Mouse (Mus musculus): ENCODE measurements at regions not wholly inside any gene's neighbourhood (a gene's known extent, or its start where the extent isn't known, plus 50 kb on each side); places are given as distances from the start of the nearest gene placed in this dataset.
A peak's percentile ranks its signal among the peaks of the same experiment; 100 is the strongest.

DNA sequence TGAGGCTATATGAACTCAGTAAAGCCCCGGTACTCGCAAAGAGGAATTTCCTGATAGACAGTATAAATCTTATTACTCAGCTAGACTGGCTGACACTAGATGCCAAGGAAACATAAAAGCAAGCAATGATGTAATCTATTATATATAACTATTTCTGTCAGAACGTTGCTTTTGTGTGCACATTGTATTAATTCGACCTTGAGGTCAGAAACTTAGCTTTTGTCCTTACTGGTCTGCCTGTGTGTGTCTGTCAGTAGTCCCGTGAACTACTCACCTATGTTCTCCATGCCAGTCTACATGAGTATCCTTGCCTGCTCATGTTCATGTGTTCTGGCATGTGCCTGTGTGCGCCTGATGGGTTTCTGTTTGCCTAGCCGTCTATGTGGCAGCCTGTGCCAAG lies 70.5 kb downstream of the Tmx1 start:
- 79% methylated on average over 7 of the region's 7 CpGs for WGBS
- H3K36me3 ChIP-seq, result no peaks in the 10 kb centered on the region
- no peak overlapping the region for H3K4me2 ChIP-seq (replicated peaks)
- ATAC-seq (ENCODE audit: low FRiP score, low read depth), result no peak
- H3K4me1 ChIP-seq, result no peaks in the 10 kb centered on the region
- no peaks in the 10 kb centered on the region for H3K27me3 ChIP-seq
- no peaks in the 10 kb centered on the region for H3K9me3 ChIP-seq
- no peak overlapping the region for H3K4me3 ChIP-seq
- no peak overlapping the region for H3K9ac ChIP-seq
- H3K27ac ChIP-seq, result no peak overlapping the region

DNA sequence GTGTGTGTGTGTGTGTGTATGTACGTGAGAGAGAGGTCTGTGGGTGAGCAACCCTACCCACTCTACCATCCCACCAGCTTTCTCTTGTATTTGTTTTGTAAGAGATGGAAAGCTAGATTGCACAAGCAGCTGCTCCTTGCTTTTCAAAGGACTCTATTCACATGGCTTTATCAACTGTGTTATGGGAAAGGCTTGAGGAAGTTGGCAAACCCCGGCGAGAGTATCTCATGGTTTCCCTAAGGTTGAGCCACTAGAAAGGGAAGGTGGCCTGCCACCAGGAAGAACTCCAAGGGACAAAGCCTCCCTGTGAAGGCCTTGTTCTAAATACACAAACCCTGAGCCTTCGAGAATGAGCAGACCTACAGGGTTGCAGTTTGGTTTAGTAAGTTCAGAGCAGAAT lies 71.8 kb downstream of the Tmx1 start:
- H3K27ac ChIP-seq, result no peak overlapping the region
- no peak overlapping the region for H3K4me2 ChIP-seq (replicated peaks)
- no peak overlapping the region for H3K9ac ChIP-seq
- no peak for ATAC-seq (ENCODE audit: low FRiP score, low read depth)
- H3K9me3 ChIP-seq, result no peaks in the 10 kb centered on the region
- WGBS, result 82% methylated on average over 4 of the region's 4 CpGs
- no peaks in the 10 kb centered on the region for H3K4me1 ChIP-seq
- no peaks in the 10 kb centered on the region for H3K36me3 ChIP-seq
- H3K27me3 ChIP-seq, result no peaks in the 10 kb centered on the region
- H3K4me3 ChIP-seq, result no peak overlapping the region

DNA sequence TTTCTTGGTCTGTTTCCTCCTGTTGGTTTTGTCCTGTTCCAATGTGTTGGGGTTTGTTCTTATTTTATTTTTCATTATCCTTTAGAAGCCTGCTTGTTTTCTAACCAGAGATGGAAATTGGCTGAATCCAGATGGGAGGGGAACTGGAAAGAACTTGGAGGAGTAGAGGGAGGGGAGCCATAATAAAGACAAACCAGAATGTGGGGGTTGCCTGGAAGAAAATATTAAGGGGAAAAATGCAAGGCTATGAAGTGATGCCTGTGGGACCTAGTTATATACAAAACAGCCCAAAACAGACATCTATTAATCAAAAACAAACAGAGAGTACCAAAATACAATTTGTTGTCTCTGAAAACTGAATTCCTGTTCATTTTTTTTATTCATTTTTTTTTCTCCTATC lies 78.8 kb downstream of the Tmx1 start:
- Histone ChIP-seq H3K36me3 (no peaks in the 10 kb centered on the region), H3K4me3 (no peak overlapping the region)
- no peak for ATAC-seq (ENCODE audit: low FRiP score, low read depth)

DNA sequence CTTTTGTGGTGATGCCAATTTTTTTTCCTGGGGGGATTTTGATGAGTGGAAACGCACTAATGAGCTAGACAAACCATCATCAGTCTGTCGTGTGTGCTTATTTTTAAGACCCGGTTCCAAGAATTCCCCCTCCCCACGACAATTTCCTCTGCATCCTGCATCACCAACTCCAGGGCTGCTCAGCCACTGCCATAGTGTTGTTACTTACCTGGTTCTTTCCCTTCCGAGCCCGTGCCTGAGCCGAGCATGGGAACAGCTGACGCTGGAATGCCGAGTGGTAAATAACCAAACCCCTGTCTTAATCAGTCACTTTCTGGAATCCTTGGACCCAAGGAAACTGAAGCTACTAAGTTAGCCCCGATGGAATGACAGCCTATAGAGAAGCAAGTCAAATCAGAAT lies 79.3 kb downstream of the Tmx1 start:
- 56% methylated on average over 10 of the region's 10 CpGs for WGBS
- no peak for ATAC-seq (ENCODE audit: low FRiP score, low read depth)

More for the DNA sequence above, 78.8 kb downstream of the Tmx1 start:
- Histone ChIP-seq H3K4me1 (peaks cover 18% of the 10 kb centered on the region), H3K9me3 (no peaks in the 10 kb centered on the region), H3K9ac (no peak overlapping the region), H3K27me3 (no peaks in the 10 kb centered on the region), H3K27ac (no peak overlapping the region), H3K4me2 (replicated peaks) (no peak overlapping the region)

DNA sequence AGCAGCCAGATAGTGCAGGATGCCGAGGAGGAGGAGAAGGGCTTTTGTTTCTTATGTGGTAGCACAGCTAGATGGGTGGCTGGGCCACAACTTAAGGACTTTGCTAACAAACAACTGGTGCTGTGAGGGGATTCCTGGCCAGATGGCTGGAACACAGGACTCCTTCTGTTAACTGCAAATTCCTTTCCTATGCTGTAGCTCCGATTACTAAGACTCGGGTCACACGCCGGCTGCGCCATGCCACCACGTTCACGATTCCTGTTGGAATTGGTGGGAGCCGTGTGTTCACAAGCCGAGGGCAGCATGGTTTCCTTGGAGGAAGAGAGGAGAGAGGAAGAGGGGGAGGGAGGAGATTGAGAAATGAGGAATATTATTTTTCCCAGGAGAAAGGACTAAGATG lies 79.9 kb downstream of the Tmx1 start:
- peak overlapping the region; percentile 23 for H3K4me2 ChIP-seq (replicated peaks)
- H3K27ac ChIP-seq, result peak overlapping the region; percentile 81
- 36% methylated on average over 10 of the region's 10 CpGs for WGBS
- no peaks in the 10 kb centered on the region for H3K27me3 ChIP-seq
- no peaks in the 10 kb centered on the region for H3K9me3 ChIP-seq
- H3K4me3 ChIP-seq, result no peak overlapping the region
- H3K36me3 ChIP-seq, result no peaks in the 10 kb centered on the region
- peak overlapping the region; percentile 39; the same call in 1 of the 2 replicates for H3K9ac ChIP-seq
- peak; percentile 87 for ATAC-seq (ENCODE audit: low FRiP score, low read depth)
- H3K4me1 ChIP-seq, result peaks cover 18% of the 10 kb centered on the region

More for the DNA sequence above, 79.3 kb downstream of the Tmx1 start:
- no peak overlapping the region for H3K9ac ChIP-seq
- no peaks in the 10 kb centered on the region for H3K27me3 ChIP-seq
- no peak overlapping the region for H3K4me3 ChIP-seq
- no peaks in the 10 kb centered on the region for H3K36me3 ChIP-seq
- peak overlapping the region; percentile 81 for H3K27ac ChIP-seq
- no peak overlapping the region; the same call in 1 of the 2 replicates for H3K4me2 ChIP-seq (replicated peaks)
- no peaks in the 10 kb centered on the region for H3K9me3 ChIP-seq
- H3K4me1 ChIP-seq, result peaks cover 18% of the 10 kb centered on the region

DNA sequence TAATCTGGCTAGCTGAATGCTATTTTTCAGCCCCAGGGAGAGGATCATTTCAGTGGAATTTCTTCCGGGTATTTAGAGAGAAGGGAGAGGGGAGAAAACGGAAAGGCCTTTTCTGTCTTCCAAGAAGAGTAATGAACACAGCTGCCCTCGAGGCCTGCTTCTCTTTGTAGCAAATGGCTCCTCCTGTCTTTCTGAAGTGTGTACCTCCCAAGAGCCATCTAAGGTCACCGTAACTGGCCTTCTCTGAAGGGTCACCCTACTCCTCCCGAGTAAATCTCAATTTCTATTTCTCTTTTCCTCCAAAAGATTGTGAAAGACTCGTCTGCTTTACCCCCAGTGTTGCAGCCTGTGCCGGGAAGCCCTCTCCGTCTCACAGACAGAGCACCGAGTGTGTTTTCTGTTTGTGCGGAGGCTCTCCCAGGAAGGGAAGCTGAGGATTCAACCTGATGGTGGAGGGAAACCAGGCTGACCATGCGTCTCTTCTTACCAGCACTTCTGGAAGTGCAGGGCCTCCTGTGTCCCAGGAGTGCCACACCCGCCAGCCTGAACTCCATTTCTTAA lies 80.6 kb downstream of the Tmx1 start:
- H3K9ac ChIP-seq, result no peak overlapping the region
- peak overlapping the region; percentile 23; the same call in 1 of the 2 replicates for H3K4me2 ChIP-seq (replicated peaks)
- 65% methylated on average over 12 of the region's 12 CpGs for WGBS
- peak overlapping the region; percentile 81 for H3K27ac ChIP-seq
- no peak for ATAC-seq (ENCODE audit: low FRiP score, low read depth)
- H3K4me1 ChIP-seq, result peaks cover 18% of the 10 kb centered on the region
- H3K27me3 ChIP-seq, result no peaks in the 10 kb centered on the region
- no peak overlapping the region for H3K4me3 ChIP-seq
- H3K36me3 ChIP-seq, result no peaks in the 10 kb centered on the region
- H3K9me3 ChIP-seq, result no peaks in the 10 kb centered on the region

DNA sequence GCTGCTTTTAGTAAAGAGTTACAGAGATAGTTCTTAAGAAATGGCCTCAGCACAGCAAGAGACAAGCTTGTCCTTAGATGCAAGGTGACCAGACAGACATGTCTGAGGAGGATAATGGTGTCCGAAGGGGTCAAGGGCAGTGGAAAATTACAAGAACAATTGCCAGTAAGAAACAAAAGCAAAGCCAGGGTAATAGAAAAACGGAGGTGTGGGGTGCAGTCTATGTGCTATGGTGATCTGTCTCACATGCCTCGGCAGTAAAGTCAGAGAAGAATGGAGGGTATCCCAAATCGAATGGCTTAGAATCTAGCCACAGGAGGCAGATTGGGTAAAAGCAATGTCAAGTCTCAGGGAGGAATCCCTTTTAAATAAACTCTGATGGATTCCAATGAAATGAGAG lies 86.2 kb downstream of the Tmx1 start:
- no peak for ATAC-seq (ENCODE audit: low FRiP score, low read depth)
- H3K4me1 ChIP-seq, result peaks cover 25% of the 10 kb centered on the region
- 80% methylated on average over 4 of the region's 4 CpGs for WGBS
- no peak overlapping the region for H3K4me3 ChIP-seq
- no peak overlapping the region for H3K27ac ChIP-seq
- no peak overlapping the region for H3K4me2 ChIP-seq (replicated peaks)
- no peaks in the 10 kb centered on the region for H3K36me3 ChIP-seq
- H3K9me3 ChIP-seq, result no peaks in the 10 kb centered on the region
- no peaks in the 10 kb centered on the region for H3K27me3 ChIP-seq
- H3K9ac ChIP-seq, result no peak overlapping the region

DNA sequence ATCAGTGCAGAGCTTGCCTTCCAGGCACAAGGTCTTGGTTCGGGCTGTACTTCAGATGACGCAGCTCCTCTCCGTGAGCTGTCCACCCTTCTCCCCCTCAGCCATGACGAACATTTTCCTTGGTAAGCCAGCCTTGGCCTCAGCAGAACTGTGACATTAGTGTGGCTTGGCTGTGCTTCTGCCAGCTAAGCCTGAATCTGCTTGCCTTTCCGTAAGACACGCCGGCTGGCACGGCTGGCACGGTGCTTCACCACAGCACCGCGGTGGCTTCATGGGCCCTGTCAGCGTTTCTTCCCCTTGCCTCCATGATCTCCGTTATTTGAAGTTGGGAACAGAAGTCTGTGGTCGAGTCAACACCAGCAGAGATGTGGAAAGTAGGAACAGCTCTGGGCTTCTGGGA lies 87.0 kb downstream of the Tmx1 start:
- ATAC-seq (ENCODE audit: low FRiP score, low read depth), result no peak
- Histone ChIP-seq H3K27me3 (no peaks in the 10 kb centered on the region), H3K4me2 (replicated peaks) (no peak overlapping the region), H3K27ac (no peak overlapping the region), H3K9me3 (no peaks in the 10 kb centered on the region), H3K36me3 (no peaks in the 10 kb centered on the region), H3K4me1 (peaks cover 32% of the 10 kb centered on the region), H3K4me3 (no peak overlapping the region), H3K9ac (no peak overlapping the region)
- WGBS, result 87% methylated on average over 14 of the region's 14 CpGs

DNA sequence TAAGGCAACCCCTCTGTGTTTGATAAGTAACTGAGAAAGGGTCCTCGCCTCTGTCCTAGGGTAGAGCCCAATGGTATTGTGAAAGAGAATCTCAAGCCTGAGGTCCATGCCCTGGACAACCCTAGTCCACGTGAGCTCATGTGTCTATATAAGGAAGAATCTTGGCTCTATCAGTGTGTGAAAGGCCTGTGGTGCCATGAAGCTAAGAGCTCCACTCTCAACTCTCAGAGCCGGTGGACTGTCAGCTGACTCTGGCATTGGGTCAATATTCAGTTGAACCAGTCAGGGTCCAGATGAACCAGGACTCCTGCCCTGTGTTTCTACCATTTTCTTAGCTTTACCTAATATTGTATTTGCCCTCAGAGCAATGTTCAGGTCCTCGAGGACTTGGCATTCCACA lies 88.5 kb downstream of the Tmx1 start:
- H3K27ac ChIP-seq, result no peak overlapping the region
- 92% methylated on average over 4 of the region's 4 CpGs for WGBS
- H3K27me3 ChIP-seq, result no peaks in the 10 kb centered on the region
- no peaks in the 10 kb centered on the region for H3K36me3 ChIP-seq
- no peak overlapping the region for H3K4me2 ChIP-seq (replicated peaks)
- H3K9me3 ChIP-seq, result no peaks in the 10 kb centered on the region
- peaks cover 37% of the 10 kb centered on the region for H3K4me1 ChIP-seq
- H3K4me3 ChIP-seq, result no peak overlapping the region
- ATAC-seq (ENCODE audit: low FRiP score, low read depth), result no peak
- no peak overlapping the region for H3K9ac ChIP-seq

DNA sequence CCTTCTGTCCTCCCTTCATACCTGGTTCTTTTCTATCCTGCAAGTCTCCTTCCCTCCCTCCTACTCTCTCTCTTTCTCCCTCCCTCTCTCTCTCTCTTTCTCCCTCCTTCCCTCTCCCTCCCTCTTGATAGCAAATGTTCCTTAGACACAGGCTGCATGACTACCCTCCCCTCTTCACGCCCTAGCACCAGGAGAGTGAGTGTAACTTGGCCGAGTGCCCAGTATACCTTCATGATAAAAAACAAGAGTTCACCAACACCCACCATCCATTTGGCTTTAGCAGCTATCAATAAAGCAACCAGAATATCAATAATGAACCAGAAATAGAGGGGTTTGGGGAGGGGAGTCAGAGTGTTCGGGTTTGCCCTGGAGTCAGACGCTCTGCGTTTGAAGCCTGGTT lies 90.4 kb downstream of the Tmx1 start:
- H3K4me1 ChIP-seq, result peaks cover 37% of the 10 kb centered on the region
- no peak overlapping the region for H3K4me3 ChIP-seq
- no peaks in the 10 kb centered on the region for H3K36me3 ChIP-seq
- no peak overlapping the region for H3K27ac ChIP-seq
- H3K9ac ChIP-seq, result no peak overlapping the region
- ATAC-seq (ENCODE audit: low FRiP score, low read depth), result no peak
- H3K4me2 ChIP-seq (replicated peaks), result no peak overlapping the region; the same call in 1 of the 2 replicates
- H3K9me3 ChIP-seq, result no peaks in the 10 kb centered on the region
- 25% methylated on average over 5 of the region's 5 CpGs for WGBS
- H3K27me3 ChIP-seq, result no peaks in the 10 kb centered on the region

DNA sequence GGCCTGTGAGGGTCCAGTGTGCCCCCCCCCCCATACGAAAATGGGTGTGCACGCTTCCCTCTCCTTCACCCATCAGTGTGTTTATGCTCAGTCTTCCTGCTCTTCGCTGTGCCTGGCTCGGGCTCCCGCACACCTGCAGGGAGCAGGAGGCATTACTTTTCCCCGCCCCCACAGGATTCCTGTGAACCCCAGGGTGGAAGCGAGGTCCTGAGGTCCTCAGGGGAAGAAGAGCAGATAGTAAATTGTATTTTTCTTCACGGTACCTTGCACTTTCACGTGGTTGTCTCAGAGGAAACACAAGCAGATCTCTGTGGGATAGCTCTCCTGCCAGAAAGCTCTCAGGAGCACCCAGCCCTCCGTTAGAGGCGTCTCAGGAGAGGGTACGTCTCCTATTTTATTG lies 91.4 kb downstream of the Tmx1 start:
- ATAC-seq (ENCODE audit: low FRiP score, low read depth), result no peak
- H3K9ac ChIP-seq, result no peak overlapping the region
- no peaks in the 10 kb centered on the region for H3K27me3 ChIP-seq
- peaks cover 37% of the 10 kb centered on the region for H3K4me1 ChIP-seq
- no peak overlapping the region; the same call in 1 of the 2 replicates for H3K27ac ChIP-seq
- H3K9me3 ChIP-seq, result no peaks in the 10 kb centered on the region
- H3K4me2 ChIP-seq (replicated peaks), result no peak overlapping the region
- H3K36me3 ChIP-seq, result no peaks in the 10 kb centered on the region
- 22% methylated on average over 12 of the region's 12 CpGs for whole genome bisulfite sequencing
- H3K4me3 ChIP-seq, result no peak overlapping the region

DNA sequence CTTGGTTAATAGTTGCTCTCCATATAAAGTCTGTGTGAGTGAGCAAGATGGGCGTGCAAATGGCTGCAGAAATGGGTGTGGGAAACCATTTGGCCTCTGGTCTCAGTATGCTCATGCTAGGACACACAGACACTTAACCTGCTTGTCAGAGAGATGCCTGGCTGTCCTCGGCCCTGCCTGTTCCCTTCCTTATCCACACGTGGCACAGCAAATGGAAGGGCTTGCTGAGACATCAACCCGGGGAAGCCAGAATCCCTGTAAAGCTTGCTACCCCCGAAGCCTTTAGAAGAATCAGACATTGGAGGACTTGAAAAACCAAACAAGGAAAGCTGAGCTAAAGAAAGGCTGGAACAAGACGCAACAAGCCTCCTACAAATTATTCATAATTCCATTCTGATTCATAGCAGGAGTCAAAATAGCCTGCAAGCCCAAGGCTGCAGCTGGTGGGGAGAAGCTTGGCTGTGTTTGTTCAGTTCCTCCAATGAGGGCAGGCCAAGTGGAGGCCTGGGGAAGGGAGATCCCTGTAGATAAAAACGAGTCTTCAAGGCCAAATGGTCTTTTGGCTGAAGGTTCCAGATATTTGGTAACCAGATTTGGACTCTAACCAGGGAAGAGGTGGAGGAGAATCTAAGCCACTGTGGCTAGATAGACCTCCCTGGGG lies 92.1 kb downstream of the Tmx1 start:
- Histone ChIP-seq H3K9ac (no peak overlapping the region), H3K4me2 (replicated peaks) (no peak overlapping the region), H3K27me3 (no peaks in the 10 kb centered on the region), H3K4me1 (peaks cover 37% of the 10 kb centered on the region), H3K27ac (peak overlapping the region; percentile 48; the same call in 1 of the 2 replicates), H3K36me3 (no peaks in the 10 kb centered on the region), H3K9me3 (no peaks in the 10 kb centered on the region), H3K4me3 (no peak overlapping the region)
- 60% methylated on average over 7 of the region's 7 CpGs for WGBS
- no peak for ATAC-seq (ENCODE audit: low FRiP score, low read depth)

DNA sequence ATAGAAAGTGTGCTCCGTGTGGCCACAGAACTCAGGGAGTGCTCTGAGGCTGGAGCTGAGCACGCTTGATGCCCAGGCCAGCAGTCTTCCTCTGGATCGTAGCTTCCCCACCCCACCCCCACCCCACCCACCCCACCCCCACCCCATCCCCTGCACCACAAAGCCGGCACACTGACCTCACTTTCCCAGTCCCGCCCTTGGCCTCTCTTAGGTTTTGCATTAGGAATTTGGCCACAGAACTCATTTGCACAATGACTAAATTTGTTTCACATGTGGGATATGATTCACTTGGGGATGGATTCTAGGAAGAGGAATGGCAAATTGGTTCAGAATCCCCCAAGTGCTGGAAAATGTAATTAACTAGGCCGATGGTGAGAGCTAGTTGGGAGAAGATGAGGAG lies 94.3 kb downstream of the Tmx1 start:
- Histone ChIP-seq H3K27ac (no peak overlapping the region), H3K4me2 (replicated peaks) (no peak overlapping the region), H3K36me3 (no peaks in the 10 kb centered on the region), H3K27me3 (no peaks in the 10 kb centered on the region), H3K9ac (no peak overlapping the region), H3K9me3 (no peaks in the 10 kb centered on the region), H3K4me3 (no peak overlapping the region), H3K4me1 (peaks cover 30% of the 10 kb centered on the region)
- WGBS, result 58% methylated on average over 6 of the region's 6 CpGs
- no peak for ATAC-seq (ENCODE audit: low FRiP score, low read depth)

Measured in limb, embryonic 13.5 days (tissue).